Mouse (Mus musculus): Measurements from ENCODE around the gene Rps26. TPM values are rescaled to one million over a fixed set of nuclear protein-coding genes. Genes with fewer than 3 reads are reported as not detected.

The Rps26 gene
- polyA plus RNA-seq, 1 experiment from 2014 or later, result 409 TPM

DNA sequence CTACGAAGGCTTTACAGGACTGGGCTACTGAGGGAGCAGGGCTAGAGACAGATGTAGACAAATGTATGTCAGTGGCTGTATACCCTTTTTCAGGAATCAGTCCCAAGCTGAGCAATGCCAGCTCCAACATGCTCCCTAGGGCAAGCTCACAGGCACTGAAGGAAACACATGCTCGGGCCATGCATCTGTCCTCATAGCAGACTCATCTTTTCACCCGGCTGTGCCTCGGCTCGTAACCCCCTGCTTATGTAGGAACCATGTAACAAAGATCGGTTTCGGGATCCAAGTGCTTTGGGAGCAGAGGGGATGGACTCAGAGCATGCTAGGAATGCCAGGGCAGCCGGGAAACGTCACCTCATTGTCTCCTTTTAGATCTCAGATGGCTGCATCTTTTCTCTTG is 32.9 kb upstream of the Rps26 start:
- Histone ChIP-seq H3K27me3 (no peaks in the 10 kb centered on the region), H3K4me1 (replicated peaks) (peaks cover 6% of the 10 kb centered on the region), H3K27ac (no peak overlapping the region), H3K9me3 (replicated peaks) (no peaks in the 10 kb centered on the region), H3K4me2 (no peak overlapping the region), H3K4me3 (no peak overlapping the region), H3K9ac (no peak overlapping the region), H3K36me3 (no peaks in the 10 kb centered on the region)
- WGBS, result 40% methylated on average over 9 of the region's 9 CpGs
- ATAC-seq (replicated peaks; ENCODE audit: insufficient number of reproducible peaks, insufficient read depth, low FRiP score, low read depth), result no peak

DNA sequence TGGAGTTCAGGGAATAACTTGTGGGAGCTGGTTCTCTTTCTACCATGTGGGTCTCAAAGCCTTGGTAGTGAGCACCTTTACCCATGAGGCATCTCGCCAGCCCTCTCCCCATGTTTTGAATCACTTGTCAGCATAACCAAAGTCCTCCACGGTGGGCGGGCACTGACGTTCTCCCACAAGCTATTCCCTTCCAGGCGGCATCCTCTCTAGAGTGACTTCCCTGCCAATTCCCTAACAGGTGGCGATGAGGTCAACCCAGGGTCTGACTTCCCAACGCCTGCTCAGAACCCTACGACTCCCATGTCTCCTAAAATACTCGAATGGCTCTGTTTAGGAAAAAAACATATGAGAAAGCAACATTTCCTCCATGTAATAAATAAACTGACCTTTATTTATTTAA is 31.3 kb upstream of the Rps26 start:
- H3K27ac ChIP-seq, result no peak overlapping the region
- whole genome bisulfite sequencing, result 54% methylated on average over 9 of the region's 9 CpGs
- no peak overlapping the region for H3K4me2 ChIP-seq
- H3K27me3 ChIP-seq, result no peaks in the 10 kb centered on the region
- no peak overlapping the region for H3K4me3 ChIP-seq
- H3K4me1 ChIP-seq (replicated peaks), result peaks cover 6% of the 10 kb centered on the region
- ATAC-seq (replicated peaks; ENCODE audit: insufficient number of reproducible peaks, insufficient read depth, low FRiP score, low read depth), result no peak
- H3K9me3 ChIP-seq (replicated peaks), result no peaks in the 10 kb centered on the region
- H3K36me3 ChIP-seq, result no peaks in the 10 kb centered on the region
- H3K9ac ChIP-seq, result no peak overlapping the region

DNA sequence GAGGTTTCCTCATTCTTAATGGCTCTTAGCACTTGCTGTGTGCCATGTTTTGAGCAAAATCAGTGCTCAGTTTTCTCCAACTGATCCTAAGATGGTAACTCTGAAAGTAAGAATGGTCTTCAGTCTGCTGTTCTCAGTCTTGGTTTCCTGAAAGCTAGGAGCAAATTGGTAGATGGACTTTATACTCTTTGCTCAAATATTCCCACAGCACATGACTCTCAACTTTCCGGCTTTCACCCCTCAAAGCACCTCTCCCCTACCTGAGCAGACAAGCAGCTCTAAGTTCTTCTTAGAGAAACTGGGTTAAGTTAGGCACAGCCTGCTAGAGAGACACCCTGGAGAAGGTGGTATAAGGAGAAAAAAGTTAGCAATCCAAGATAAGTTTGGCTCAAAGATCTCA is 30.2 kb upstream of the Rps26 start:
- no peak overlapping the region for H3K4me2 ChIP-seq
- no peak overlapping the region for H3K9ac ChIP-seq
- H3K36me3 ChIP-seq, result no peaks in the 10 kb centered on the region
- H3K27ac ChIP-seq, result no peak overlapping the region
- no peaks in the 10 kb centered on the region for H3K27me3 ChIP-seq
- no peak for ATAC-seq (replicated peaks; ENCODE audit: insufficient number of reproducible peaks, insufficient read depth, low FRiP score, low read depth)
- WGBS, result 79% methylated on average over 1 of the region's 1 CpGs
- H3K4me1 ChIP-seq (replicated peaks), result peaks cover 6% of the 10 kb centered on the region
- no peaks in the 10 kb centered on the region for H3K9me3 ChIP-seq (replicated peaks)
- no peak overlapping the region for H3K4me3 ChIP-seq

DNA sequence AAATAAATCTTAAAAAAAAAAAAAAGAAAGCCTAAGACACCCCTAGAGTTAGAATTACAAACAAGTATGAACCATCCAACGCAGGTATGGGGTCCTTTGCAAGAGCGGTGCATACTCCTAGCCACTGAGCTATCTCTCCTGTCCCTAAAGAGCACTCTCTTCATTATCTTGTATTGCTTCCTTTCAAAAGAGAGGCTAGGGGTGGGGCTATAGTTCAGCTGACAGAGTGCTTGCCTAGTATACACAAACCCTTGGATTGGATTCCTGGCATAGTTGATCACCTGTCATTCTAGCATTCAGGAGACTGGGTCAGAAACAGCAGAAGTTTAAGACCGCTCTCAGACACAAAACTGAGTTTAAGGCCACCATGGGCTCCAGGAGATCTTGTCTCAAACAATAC is 28.7 kb upstream of the Rps26 start:
- Histone ChIP-seq H3K4me1 (replicated peaks) (peaks cover 6% of the 10 kb centered on the region), H3K9me3 (replicated peaks) (no peaks in the 10 kb centered on the region), H3K9ac (no peak overlapping the region), H3K36me3 (no peaks in the 10 kb centered on the region), H3K4me2 (no peak overlapping the region), H3K27ac (no peak overlapping the region), H3K27me3 (no peaks in the 10 kb centered on the region), H3K4me3 (no peak overlapping the region)
- WGBS, result 37% methylated on average over 3 of the region's 3 CpGs
- no peak for ATAC-seq (replicated peaks; ENCODE audit: insufficient number of reproducible peaks, insufficient read depth, low FRiP score, low read depth)

DNA sequence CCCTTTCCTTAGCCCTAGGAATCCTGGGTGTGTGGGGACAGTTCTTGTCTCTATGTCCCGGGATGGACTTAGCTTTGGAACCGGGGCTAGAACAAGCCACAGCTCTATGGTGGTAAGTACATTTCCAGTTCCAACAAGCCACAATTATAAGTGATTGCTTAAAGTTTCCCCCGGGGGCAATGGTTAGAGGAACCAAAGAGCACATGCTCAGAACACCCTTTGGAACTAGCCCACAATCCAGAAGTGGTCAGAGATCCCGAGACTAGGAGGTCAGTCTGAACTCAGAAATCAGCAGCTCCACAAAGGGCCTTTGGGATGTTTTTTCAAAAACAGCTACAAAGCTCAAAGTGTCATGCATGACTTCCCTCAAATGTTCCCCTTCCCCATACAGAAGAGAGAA is 27.3 kb upstream of the Rps26 start:
- no peaks in the 10 kb centered on the region for H3K36me3 ChIP-seq
- no peaks in the 10 kb centered on the region for H3K9me3 ChIP-seq (replicated peaks)
- H3K27ac ChIP-seq, result no peak overlapping the region
- no peak overlapping the region for H3K4me3 ChIP-seq
- 70% methylated on average over 4 of the region's 4 CpGs for WGBS
- no peak for ATAC-seq (replicated peaks; ENCODE audit: insufficient number of reproducible peaks, insufficient read depth, low FRiP score, low read depth)
- no peak overlapping the region for H3K4me2 ChIP-seq
- H3K4me1 ChIP-seq (replicated peaks), result peaks cover 3% of the 10 kb centered on the region
- no peaks in the 10 kb centered on the region for H3K27me3 ChIP-seq
- no peak overlapping the region for H3K9ac ChIP-seq

DNA sequence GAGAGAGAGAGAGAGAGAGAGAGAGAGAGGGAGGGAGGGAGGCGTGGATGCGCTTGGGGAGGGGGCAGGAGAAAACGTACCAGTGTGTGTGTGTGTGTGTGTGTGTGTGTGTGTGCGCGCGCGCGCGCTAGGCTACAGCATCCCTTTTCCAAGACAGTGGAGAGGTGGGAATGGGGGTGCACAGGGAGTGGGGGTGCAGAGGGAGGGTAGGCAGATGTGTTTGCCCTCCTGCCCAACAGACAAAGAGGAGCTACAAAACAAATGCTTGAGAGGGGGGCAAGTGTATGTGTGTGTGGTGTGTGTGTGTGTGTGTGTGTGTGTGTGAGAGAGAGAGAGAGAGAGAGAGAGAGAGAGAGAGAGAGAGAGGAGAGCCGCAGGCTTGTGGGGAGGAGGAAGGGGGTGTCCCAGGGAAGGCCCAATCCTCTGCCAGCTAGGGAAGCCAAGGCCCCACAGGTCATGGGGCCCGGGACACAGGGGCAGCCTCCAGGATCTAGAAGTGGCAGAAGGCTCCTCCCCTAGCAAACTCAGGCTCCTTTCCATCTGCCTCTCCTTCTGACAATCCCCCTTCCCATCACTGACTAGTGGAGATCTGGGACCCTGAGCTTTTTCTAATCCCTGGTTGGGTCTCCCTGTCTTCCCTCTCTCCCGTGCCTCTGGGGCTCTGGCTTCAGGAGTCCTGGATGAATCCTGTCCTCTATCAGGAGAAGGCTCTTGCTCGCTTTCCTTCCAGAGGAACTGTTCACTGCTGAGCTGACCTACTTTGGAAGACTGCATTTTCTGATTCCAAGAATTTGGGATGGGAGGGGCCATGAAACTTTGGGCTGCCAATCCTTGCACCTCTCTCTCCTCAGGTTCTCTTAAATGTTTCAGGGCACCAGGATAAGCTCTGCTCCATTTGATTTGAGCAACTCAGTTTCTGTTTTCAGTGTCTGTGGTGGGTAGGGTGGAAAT is 19.9 kb upstream of the Rps26 start:
- ATAC-seq (replicated peaks; ENCODE audit: insufficient number of reproducible peaks, insufficient read depth, low FRiP score, low read depth), result peak; percentile 61; the same call in 1 of the 2 replicates
- H3K27ac ChIP-seq, result peak overlapping the region; percentile 42

DNA sequence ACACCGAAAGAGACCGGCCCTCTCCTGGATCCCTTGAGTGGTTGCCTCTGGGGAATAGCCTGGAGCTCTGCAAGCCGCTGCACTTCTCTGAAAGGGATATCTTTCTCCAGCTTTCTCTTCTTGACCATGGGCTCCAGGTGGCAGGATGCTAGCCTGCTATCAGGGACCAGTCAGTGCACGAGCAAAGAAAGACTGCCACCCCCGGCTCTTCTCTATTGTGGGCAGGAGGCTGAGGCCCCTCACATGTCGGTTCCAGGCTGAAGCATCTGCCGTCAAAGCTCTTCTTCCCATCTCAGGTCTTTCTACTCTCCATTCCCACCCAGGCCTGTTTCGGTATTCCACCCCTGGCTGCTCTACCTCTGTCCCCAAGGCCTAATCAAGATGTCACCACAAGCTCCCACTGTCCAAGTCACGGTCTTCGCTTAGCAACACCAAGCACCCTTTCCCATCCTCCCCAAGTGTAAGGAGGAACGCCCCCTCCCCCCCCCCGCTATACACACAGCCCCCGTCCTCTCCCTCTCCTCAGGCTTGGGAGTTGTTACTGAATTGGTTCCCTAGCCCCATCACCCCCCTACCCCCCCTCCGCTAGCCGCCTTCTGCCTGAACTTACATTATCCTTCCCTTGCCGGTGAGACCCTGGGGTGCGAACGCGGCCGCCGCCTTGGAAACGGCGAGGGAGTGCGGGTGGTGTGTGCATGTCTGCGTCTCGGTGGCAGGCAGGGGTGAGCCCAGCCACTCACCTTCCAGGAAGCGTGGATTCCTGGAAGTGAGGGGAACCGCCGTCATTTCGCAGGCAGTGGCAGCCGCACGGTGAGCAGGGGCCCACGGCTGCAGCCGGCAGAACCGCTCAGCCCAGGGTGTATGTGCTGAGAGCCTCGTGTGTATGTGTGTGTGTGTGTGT is 18.8 kb upstream of the Rps26 start, which contains the start of gene Ikzf4:
Gene Ikzf4, minus strand, starts transcription at position 881 of the 901 bp plus-strand sequence.
- Histone ChIP-seq H3K27ac (peak within 1 kb of the TSS; percentile 42), H3K4me2 (peak within 1 kb of the TSS; percentile 92), H3K9me3 (replicated peaks) (no peaks in the 10 kb centered on the region), H3K9ac (peak within 1 kb of the TSS; percentile 61), H3K4me1 (replicated peaks) (peaks cover 22% of the 10 kb centered on the region), H3K4me3 (peak within 1 kb of the TSS; percentile 61), H3K36me3 (no peaks in the 10 kb centered on the region), H3K27me3 (no peaks in the 10 kb centered on the region)
- 4% methylated on average over 36 of the region's 36 CpGs for WGBS
- ATAC-seq (replicated peaks; ENCODE audit: insufficient number of reproducible peaks, insufficient read depth, low FRiP score, low read depth), result peak; percentile 68

More for the DNA sequence above, 19.9 kb upstream of the Rps26 start:
- Histone ChIP-seq H3K4me3 (peak overlapping the region; percentile 61), H3K9ac (0 out of 2 replicates have a peak overlapping the region, but pooled peaks have one; percentile 27), H3K9me3 (replicated peaks) (no peaks in the 10 kb centered on the region), H3K4me2 (peak overlapping the region; percentile 92), H3K4me1 (replicated peaks) (peaks cover 22% of the 10 kb centered on the region), H3K27me3 (no peaks in the 10 kb centered on the region), H3K36me3 (no peaks in the 10 kb centered on the region)
- WGBS, result 14% methylated on average over 12 of the region's 13 CpGs

DNA sequence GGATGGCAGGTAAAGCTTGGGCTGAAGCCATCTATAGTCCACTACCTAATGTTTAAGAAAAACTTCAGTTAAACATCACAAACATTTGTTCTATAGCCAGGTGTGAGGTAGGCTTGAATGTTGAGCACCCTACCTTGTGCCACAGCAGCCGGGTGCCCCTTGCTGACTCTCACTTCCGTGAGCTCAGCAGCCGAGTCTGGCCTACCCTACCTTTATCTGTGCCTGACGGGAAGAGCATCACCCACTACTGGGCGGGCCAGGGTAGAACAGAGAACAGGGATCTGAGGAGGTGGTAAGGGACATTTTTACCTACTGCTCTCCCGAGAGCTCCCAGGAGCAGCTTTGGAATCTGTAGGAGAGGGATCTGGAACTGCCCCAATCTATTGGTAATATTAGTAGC is 16.2 kb upstream of the Rps26 start:
- ATAC-seq (replicated peaks; ENCODE audit: insufficient number of reproducible peaks, insufficient read depth, low FRiP score, low read depth), result no peak
- H3K9ac ChIP-seq, result no peak overlapping the region
- WGBS, result 75% methylated on average over 6 of the region's 6 CpGs
- no peak overlapping the region for H3K4me3 ChIP-seq
- no peaks in the 10 kb centered on the region for H3K27me3 ChIP-seq
- H3K27ac ChIP-seq, result no peak overlapping the region
- H3K4me1 ChIP-seq (replicated peaks), result peaks cover 22% of the 10 kb centered on the region
- no peaks in the 10 kb centered on the region for H3K9me3 ChIP-seq (replicated peaks)
- no peaks in the 10 kb centered on the region for H3K36me3 ChIP-seq
- no peak overlapping the region for H3K4me2 ChIP-seq

DNA sequence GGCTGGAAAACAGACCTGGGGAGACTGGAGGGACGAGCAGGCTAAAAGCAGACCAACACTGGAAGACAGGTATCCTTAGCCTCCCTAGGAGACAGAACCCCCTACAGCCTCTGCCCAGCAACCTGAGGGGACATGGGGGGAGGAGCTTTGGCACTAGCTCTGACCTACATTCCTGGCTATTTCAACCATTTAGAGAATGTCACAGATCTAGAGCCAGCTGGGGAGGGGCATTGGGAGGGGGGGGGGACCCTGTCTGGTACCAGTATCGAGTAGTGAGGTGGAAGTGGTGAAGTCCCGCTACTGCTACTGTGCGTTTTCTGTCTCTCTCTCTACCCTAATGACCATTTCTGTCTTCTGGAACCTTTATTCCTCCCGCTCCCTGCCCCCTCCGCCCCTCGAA is 15.3 kb upstream of the Rps26 start:
- Histone ChIP-seq H3K36me3 (no peaks in the 10 kb centered on the region), H3K4me1 (replicated peaks) (peaks cover 26% of the 10 kb centered on the region), H3K4me2 (peak overlapping the region; percentile 33), H3K27me3 (no peaks in the 10 kb centered on the region), H3K4me3 (no peak overlapping the region), H3K9ac (no peak overlapping the region), H3K27ac (no peak overlapping the region), H3K9me3 (replicated peaks) (no peaks in the 10 kb centered on the region)
- no peak for ATAC-seq (replicated peaks; ENCODE audit: insufficient number of reproducible peaks, insufficient read depth, low FRiP score, low read depth)
- 51% methylated on average over 7 of the region's 7 CpGs for WGBS

DNA sequence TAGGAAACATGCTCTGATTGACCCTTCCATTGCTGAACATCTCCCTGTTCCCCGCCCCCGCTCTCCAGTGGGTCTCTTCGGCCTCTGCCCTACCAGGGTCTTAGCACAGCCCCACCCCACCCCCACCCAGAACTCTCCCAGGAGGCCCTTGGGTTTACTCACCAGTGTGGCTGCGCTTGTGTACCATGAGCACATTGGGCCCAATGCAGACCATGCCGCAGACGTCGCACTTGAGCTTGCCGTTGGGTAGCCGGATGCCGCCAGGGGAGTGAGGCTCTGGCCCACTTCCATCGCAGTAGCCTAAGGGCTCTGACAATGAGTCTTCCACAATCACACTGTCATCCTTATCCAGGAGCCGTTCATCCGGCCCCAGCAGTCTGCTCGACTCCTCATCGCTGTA is 14.3 kb upstream of the Rps26 start:
- H3K4me1 ChIP-seq (replicated peaks), result peaks cover 18% of the 10 kb centered on the region
- no peak overlapping the region for H3K27ac ChIP-seq
- ATAC-seq (replicated peaks; ENCODE audit: insufficient number of reproducible peaks, insufficient read depth, low FRiP score, low read depth), result no peak
- H3K9ac ChIP-seq, result no peak overlapping the region
- no peak overlapping the region for H3K4me2 ChIP-seq
- no peaks in the 10 kb centered on the region for H3K36me3 ChIP-seq
- WGBS, result 89% methylated on average over 15 of the region's 15 CpGs
- no peaks in the 10 kb centered on the region for H3K27me3 ChIP-seq
- no peaks in the 10 kb centered on the region for H3K9me3 ChIP-seq (replicated peaks)
- H3K4me3 ChIP-seq, result no peak overlapping the region

DNA sequence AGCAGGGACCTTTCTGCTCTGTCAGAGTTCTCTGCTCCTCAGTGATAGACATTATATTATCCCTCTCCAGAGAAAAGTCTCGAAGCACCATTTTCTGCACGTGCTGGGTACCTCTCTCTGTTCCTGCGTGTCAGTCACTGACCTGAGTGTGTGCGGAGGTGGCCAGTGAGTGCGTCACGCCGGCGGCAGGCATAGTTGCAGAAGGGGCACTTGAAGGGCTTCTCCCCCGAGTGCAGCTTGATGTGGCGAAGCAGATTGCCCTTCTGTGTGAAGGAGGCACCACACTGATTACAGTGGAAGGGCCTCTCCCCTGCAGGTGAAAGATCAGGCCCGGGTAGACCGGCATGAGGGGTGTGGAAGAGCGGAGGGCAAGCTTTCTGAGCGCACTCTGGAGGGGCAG is 13.5 kb upstream of the Rps26 start:
- H3K27ac ChIP-seq, result no peak overlapping the region
- H3K36me3 ChIP-seq, result no peaks in the 10 kb centered on the region
- ATAC-seq (replicated peaks; ENCODE audit: insufficient number of reproducible peaks, insufficient read depth, low FRiP score, low read depth), result no peak
- H3K4me3 ChIP-seq, result no peak overlapping the region
- no peak overlapping the region for H3K9ac ChIP-seq
- H3K27me3 ChIP-seq, result no peaks in the 10 kb centered on the region
- H3K9me3 ChIP-seq (replicated peaks), result no peaks in the 10 kb centered on the region
- H3K4me2 ChIP-seq, result no peak overlapping the region
- H3K4me1 ChIP-seq (replicated peaks), result peaks cover 11% of the 10 kb centered on the region
- WGBS, result 70% methylated on average over 14 of the region's 14 CpGs

Data from heart, embryonic 15.5 days (tissue).